Mouse (Mus musculus) lung, embryonic 14.5 days (tissue): ENCODE results near the gene Ptgs1. TPM values are rescaled to one million over a fixed set of nuclear protein-coding genes. Genes with fewer than 3 reads are reported as not detected.
A peak's percentile ranks its signal among the peaks of the same experiment; 100 is the strongest.

Experiments used
- ATAC-seq: fragments of 200-750 bp; cut with Nextera tagmentation; 2 replicates; pipeline ENCODE4 v1.8.0; 2017; ENCODE audit warnings: mild to moderate bottlenecking, moderate TSS enrichment, moderate library complexity; ENCODE audit not compliant: insufficient read depth
- DNase-seq: peaks from one replicate; pipeline ENCODE4 v3.0.0-alpha.2; 2015
- H3K27ac ChIP-seq: fragments of 300-500 bp; sonication (generic); 2 replicates; pipeline ENCODE4 v1.5.1; 2014; ENCODE audit warnings: low read depth, mild to moderate bottlenecking, moderate library complexity
- H3K27me3 ChIP-seq: fragments of 300-500 bp; sonication (generic); 2 replicates; pipeline ENCODE4 v1.6.1; 2014; ENCODE audit warnings: low read length, control low read depth; ENCODE audit not compliant: insufficient read depth
- H3K36me3 ChIP-seq: fragments of 300-500 bp; sonication (generic); 2 replicates; pipeline ENCODE4 v1.6.1; 2014; ENCODE audit warnings: control low read depth; ENCODE audit not compliant: insufficient read depth
- H3K4me1 ChIP-seq: fragments of 300-500 bp; sonication (generic); 2 replicates; pipeline ENCODE4 v1.6.1; 2014; ENCODE audit warnings: antibody characterized with exemption, control low read depth; ENCODE audit not compliant: insufficient read depth
- H3K4me2 ChIP-seq: fragments of 300-500 bp; sonication (generic); 2 replicates; pipeline ENCODE4 v1.6.1; 2014; ENCODE audit warnings: mild to moderate bottlenecking
- H3K4me3 ChIP-seq: fragments of 300-500 bp; sonication (generic); 2 replicates; pipeline ENCODE4 v1.5.1; 2014; ENCODE audit warnings: low read depth, low read length
- H3K9ac ChIP-seq: fragments of 300-500 bp; sonication (generic); 2 replicates; pipeline ENCODE4 v1.6.1; 2014
- H3K9me3 ChIP-seq: fragments of 300-500 bp; sonication (generic); 2 replicates; pipeline ENCODE4 v1.6.1; 2016; ENCODE audit warnings: low read depth, low read length, control low read depth
- CTCF ChIP-seq: IDR thresholded peaks from 2 replicates; pipeline ENCODE4 v1.5.1; 2016; ENCODE audit warnings: antibody characterized with exemption, low read depth
- WGBS: fragments of 180-500 bp; shearing (Covaris S2); extraction: QIAGEN DNeasy Blood & Tissue Kit; methylation state at CpG from one replicate; pipeline ENCODE4 v1.1.7; 2014; 5-methylcytosine and 5-hydroxymethylcytosine counted together
- polyA plus RNA-seq: library from polyadenylated mRNA; unstranded; fragments of >200 nt; fragmentation: Nextera tagmentation; extraction: Ambion mirVana; gene quantifications from 2 replicates; pipeline ENCODE4 v1.2.1, GENCODE M21; 2014

The Ptgs1 gene
- polyA plus RNA-seq, 1 experiment from 2014 or later = 30.2 TPM

- Histone ChIP-seq H3K27ac (no peak overlapping the region), H3K4me3 (no peak overlapping the region), H3K36me3 (no peaks in the 10 kb centered on the region), H3K27me3 (peaks cover 7% of the 10 kb centered on the region), H3K9me3 (no peaks in the 10 kb centered on the region), H3K9ac (no peak overlapping the region), H3K4me2 (no peak overlapping the region), H3K4me1 (no peaks in the 10 kb centered on the region; the same call in none of the 2 replicates)
- DNase-seq (no peak), ATAC-seq (no peak)
- no peak for TF ChIP-seq CTCF
- WGBS = 47% methylated on average over 3 of the region's 3 CpGs
These were observed 33.2 kb upstream of the Ptgs1 start for GRCm38 (mm10) chr2:36197021-36197420.

- Histone ChIP-seq H3K9ac (peak overlapping the region; percentile 25), H3K27ac (peak overlapping the region; percentile 74), H3K27me3 (peaks cover 19% of the 10 kb centered on the region), H3K4me1 (peaks cover 8% of the 10 kb centered on the region), H3K36me3 (no peaks in the 10 kb centered on the region), H3K9me3 (no peaks in the 10 kb centered on the region), H3K4me3 (peak overlapping the region; percentile 9; the same call in 1 of the 2 replicates), H3K4me2 (peak overlapping the region; percentile 44)
- TF ChIP-seq CTCF = no peak
- WGBS = 20% methylated on average over 20 of the region's 20 CpGs
- DNase-seq = peak; percentile 65
- peak; percentile 83 for ATAC-seq
These were observed 32.0 kb upstream of the Ptgs1 start for GRCm38 (mm10) chr2:36197919-36198881.

DNA sequence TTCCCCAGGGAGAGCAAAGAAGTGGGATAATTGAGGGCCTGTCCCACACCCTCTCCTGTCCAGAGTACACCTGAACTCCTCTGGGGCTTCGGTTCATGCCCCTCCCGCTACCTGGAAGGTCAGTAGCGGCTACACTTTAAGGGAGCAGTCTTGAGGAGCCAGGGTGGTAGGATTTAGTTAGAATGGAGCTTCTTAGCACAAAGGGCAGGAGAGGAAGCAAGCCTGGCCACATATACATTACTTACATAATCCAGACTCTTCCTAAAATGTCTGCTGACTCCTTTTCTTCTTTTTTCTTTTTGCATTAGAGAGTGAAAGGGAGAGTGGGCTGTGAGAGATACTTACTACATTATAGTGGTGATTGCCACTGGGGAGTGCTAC, 31.4 kb upstream of the Ptgs1 start:
- Histone ChIP-seq H3K9me3 (no peaks in the 10 kb centered on the region), H3K4me1 (peaks cover 8% of the 10 kb centered on the region), H3K36me3 (no peaks in the 10 kb centered on the region), H3K4me2 (peak overlapping the region; percentile 44), H3K27ac (peak overlapping the region; percentile 74; the same call in 1 of the 2 replicates), H3K4me3 (peak overlapping the region; percentile 9; the same call in 1 of the 2 replicates), H3K9ac (no peak overlapping the region; the same call in 1 of the 2 replicates), H3K27me3 (peaks cover 26% of the 10 kb centered on the region)
- no peak for ATAC-seq
- 34% methylated on average over 3 of the region's 3 CpGs for WGBS
- DNase-seq = no peak
- TF ChIP-seq CTCF = no peak

DNA sequence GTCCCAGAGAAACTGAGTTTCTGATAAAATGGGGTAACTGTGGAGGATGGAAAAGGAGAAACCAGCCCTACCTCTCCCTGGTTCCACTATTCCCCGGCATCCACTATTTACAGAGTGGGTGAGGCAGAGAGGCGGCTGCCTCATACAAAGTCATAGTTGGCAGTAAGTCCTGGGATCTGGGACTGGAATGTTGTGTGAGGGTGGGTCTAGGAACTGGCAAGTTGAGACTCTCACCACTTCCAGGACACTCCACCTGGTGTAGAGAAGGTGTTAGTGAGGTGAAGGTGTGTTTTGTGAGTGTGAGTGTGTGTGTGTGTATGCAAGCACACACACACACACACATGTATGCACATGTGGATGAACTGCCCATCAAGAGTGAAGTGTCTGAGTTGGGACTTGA, 29.4 kb upstream of the Ptgs1 start:
- Histone ChIP-seq H3K9ac (no peak overlapping the region), H3K4me3 (no peak overlapping the region), H3K27me3 (peaks cover 39% of the 10 kb centered on the region), H3K9me3 (no peaks in the 10 kb centered on the region), H3K4me2 (no peak overlapping the region), H3K36me3 (no peaks in the 10 kb centered on the region), H3K27ac (no peak overlapping the region), H3K4me1 (peaks cover 8% of the 10 kb centered on the region)
- 57% methylated on average over 2 of the region's 2 CpGs for WGBS
- no peak for ATAC-seq
- DNase-seq = no peak
- TF ChIP-seq CTCF = no peak

DNA sequence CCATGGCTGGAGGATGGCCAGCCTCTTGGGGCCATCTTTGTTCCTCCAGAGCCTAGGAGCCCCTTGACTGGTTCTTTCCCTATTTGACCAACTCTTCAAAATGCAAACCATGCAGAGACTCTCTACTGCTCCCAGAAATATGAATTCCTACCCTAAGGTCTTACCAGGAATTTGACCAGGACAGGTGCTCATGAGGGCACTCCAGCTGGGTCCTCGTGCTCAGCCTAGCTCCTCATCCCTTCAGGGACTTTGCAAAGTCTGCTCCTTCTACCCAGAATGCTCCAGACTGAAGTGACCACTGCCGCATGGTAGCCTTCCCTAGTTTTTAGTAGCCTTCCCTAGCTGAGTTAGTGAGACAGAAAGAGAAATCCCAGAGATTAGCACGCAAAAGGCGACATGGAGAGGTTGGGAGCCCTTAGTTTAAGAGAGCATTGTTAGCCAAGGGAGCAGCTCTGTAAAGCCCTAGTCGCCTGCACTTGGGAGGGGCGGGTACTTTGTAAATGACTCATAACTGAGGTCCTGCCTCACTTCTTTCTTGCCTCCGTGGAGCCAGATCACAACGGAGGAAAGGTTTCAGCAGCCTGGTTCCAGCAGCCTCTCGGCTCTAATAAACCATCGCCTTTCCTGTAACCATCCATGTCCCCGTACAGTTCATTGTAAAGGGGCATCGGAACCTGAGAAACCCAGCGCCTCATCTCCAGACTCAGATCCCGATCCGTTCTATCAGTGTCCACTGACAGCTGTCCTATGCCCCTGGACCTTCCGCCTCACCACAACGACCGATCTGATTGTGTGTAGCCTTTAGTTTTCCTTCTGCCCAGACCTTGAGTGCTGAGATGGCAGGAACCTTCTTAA, 28.2 kb upstream of the Ptgs1 start:
- Histone ChIP-seq H3K36me3 (no peaks in the 10 kb centered on the region), H3K4me1 (peaks cover 8% of the 10 kb centered on the region), H3K4me2 (peak overlapping the region; percentile 70), H3K27ac (no peak overlapping the region), H3K27me3 (peaks cover 39% of the 10 kb centered on the region), H3K4me3 (no peak overlapping the region), H3K9ac (no peak overlapping the region), H3K9me3 (no peaks in the 10 kb centered on the region)
- DNase-seq (peak; percentile 44), ATAC-seq (no peak)
- WGBS = 26% methylated on average over 18 of the region's 18 CpGs
- no peak for TF ChIP-seq CTCF

DNA sequence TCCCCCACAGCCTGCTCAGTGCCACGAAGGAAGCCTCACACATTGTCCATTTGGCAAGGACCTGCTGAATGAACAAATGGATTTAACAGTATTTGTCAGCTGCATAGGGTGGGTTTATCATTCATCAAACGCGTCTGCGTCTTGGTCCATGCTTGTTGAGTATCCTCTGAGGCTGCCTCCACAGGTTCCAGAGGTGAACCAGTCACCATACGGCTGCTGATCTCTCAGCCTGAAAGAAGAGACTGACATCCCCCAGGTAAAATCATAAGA, 27.7 kb upstream of the Ptgs1 start:
- Histone ChIP-seq H3K36me3 (no peaks in the 10 kb centered on the region), H3K9me3 (no peaks in the 10 kb centered on the region), H3K27me3 (peaks cover 39% of the 10 kb centered on the region), H3K4me1 (peaks cover 8% of the 10 kb centered on the region), H3K9ac (no peak overlapping the region), H3K4me3 (0 out of 2 replicates have a peak overlapping the region, but pooled peaks have one; percentile 35), H3K27ac (no peak overlapping the region), H3K4me2 (peak overlapping the region; percentile 70)
- 19% methylated on average over 5 of the region's 5 CpGs for WGBS
- TF ChIP-seq CTCF = no peak
- no peak for ATAC-seq
- DNase-seq = no peak
